Mouse (Mus musculus): ENCODE results near the gene Zmynd8.

Gene Zmynd8

GRCm38 (mm10) chr2:165857395-165857831, 41.4 kb downstream of the Zmynd8 start:
- DNase-seq: no peak

GRCm38 (mm10) chr2:165856611-165857200, 42.1 kb downstream of the Zmynd8 start:
- no peak for DNase-seq

- peak; percentile 34 for DNase-seq
These were observed 43.0 kb downstream of the Zmynd8 start for GRCm38 (mm10) chr2:165855641-165856301.

- DNase-seq: no peak
These were observed 44.4 kb downstream of the Zmynd8 start for GRCm38 (mm10) chr2:165854207-165854968.

- no peak for DNase-seq
These were observed 45.8 kb downstream of the Zmynd8 start for GRCm38 (mm10) chr2:165852896-165853633.

- no peak for DNase-seq
These were observed 46.4 kb downstream of the Zmynd8 start for GRCm38 (mm10) chr2:165852453-165852852.

GRCm38 (mm10) chr2:165851811-165852415, 46.9 kb downstream of the Zmynd8 start:
- no peak for DNase-seq

GRCm38 (mm10) chr2:165850826-165851225, 48.0 kb downstream of the Zmynd8 start:
- no peak for DNase-seq

- DNase-seq: peak; percentile 79
These were observed 49.7 kb downstream of the Zmynd8 start for GRCm38 (mm10) chr2:165849129-165849528.

GRCm38 (mm10) chr2:165846787-165847186, 52.0 kb downstream of the Zmynd8 start:
- DNase-seq: no peak

- DNase-seq: no peak
These were observed 53.3 kb downstream of the Zmynd8 start for GRCm38 (mm10) chr2:165845490-165845889.

GRCm38 (mm10) chr2:165843350-165843749, 55.5 kb downstream of the Zmynd8 start:
- no peak for DNase-seq

GRCm38 (mm10) chr2:165842241-165842640, 56.6 kb downstream of the Zmynd8 start:
- DNase-seq: peak; percentile 45

GRCm38 (mm10) chr2:165841805-165842204, 57.0 kb downstream of the Zmynd8 start:
- DNase-seq: no peak

- no peak for DNase-seq
These were observed 58.0 kb downstream of the Zmynd8 start for GRCm38 (mm10) chr2:165840852-165841251.

GRCm38 (mm10) chr2:165839317-165839652, 59.5 kb downstream of the Zmynd8 start:
- no peak for DNase-seq

GRCm38 (mm10) chr2:165838606-165839316, 60.1 kb downstream of the Zmynd8 start:
- no peak for DNase-seq

GRCm38 (mm10) chr2:165834601-165835000, 64.2 kb downstream of the Zmynd8 start:
- DNase-seq: no peak

- no peak for DNase-seq
These were observed 65.3 kb downstream of the Zmynd8 start for GRCm38 (mm10) chr2:165833468-165833867.

- DNase-seq: no peak
These were observed 66.1 kb downstream of the Zmynd8 start for GRCm38 (mm10) chr2:165832720-165833119.

- DNase-seq: peak; percentile 50
These were observed 66.5 kb downstream of the Zmynd8 start for GRCm38 (mm10) chr2:165832295-165832694.

- no peak for DNase-seq
These were observed 67.1 kb downstream of the Zmynd8 start for GRCm38 (mm10) chr2:165831637-165832289.

All from right cerebral cortex, postnatal 14 days (tissue).